Mouse (Mus musculus): ENCODE measurements around the gene 6030468B19Rik.

DNA sequence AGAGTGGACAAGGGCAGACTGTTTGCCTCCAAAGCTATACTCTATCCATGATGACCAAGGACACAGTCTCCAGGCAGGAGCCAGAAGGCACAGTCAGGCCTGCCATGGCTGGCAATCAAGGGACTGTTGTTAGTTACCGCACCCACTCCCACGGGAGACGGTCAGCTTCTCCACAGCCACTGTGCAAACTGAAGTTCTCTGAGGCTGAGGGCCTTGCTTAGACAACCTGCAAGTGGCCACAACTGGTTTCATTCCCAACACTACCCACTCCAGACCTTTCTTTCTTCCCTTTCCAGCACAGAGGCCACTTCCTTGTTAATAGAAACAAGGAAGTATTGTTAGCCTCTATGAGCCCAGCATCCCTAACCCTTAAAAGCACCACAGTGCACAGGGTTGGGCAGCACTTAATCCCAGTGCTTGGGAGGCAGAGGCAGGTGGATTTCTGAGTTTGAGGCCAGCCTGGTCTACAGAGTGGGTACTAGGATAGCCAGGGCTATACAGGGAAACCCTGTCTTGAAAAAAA is 5.8 kb downstream of the 6030468B19Rik start:
- TF ChIP-seq POLR2A (IDR thresholded peaks at IDR 0.05; ENCODE audit: insufficient read length, low read depth) (no peak), USF1 (IDR thresholded peaks at IDR 0.05; ENCODE audit: low read depth) (no peak), POLR2AphosphoS2 (IDR thresholded peaks at IDR 0.05; ENCODE audit: insufficient read length, low read depth) (no peak), MAX (IDR thresholded peaks at IDR 0.05; ENCODE audit: low read depth) (no peak), MYOG (IDR thresholded peaks at IDR 0.05; ENCODE audit: control insufficient read depth in 1 of 3, insufficient read depth in 1 of 3, insufficient read length in 2 of 3, low read depth in 2 of 3) (no peak), E2F4 (IDR thresholded peaks at IDR 0.05; ENCODE audit: insufficient read depth) (no peak)
